Mouse (Mus musculus) A20 (cell line): ENCODE data around the gene 0610010F05Rik.

Experiments used
- DNase-seq: peaks from one replicate; pipeline ENCODE4 v3.0.0-alpha.2; 2011; ENCODE audit warnings: low read depth, low spot score

The 0610010F05Rik gene

DNA sequence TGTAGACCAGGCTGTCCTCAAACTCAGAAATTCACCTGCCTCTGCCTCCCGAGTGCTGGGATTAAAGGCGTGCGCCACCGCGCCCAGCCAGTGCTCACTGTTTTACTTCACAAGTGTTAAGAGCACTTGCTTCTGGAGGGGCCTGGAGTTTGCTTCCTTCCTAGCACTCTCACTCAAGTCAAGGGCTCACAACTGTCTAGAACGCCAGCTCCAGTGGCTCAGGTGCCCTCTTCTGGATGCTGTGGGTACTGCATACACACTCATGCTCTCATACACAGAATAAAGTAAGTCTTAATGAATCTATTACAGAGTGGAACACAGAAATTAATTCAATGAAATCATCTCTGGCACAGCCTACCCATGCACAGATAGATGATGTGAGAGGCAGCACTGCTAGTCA is 67.7 kb downstream of the 0610010F05Rik start:
- peak; percentile 82 for DNase-seq

DNA sequence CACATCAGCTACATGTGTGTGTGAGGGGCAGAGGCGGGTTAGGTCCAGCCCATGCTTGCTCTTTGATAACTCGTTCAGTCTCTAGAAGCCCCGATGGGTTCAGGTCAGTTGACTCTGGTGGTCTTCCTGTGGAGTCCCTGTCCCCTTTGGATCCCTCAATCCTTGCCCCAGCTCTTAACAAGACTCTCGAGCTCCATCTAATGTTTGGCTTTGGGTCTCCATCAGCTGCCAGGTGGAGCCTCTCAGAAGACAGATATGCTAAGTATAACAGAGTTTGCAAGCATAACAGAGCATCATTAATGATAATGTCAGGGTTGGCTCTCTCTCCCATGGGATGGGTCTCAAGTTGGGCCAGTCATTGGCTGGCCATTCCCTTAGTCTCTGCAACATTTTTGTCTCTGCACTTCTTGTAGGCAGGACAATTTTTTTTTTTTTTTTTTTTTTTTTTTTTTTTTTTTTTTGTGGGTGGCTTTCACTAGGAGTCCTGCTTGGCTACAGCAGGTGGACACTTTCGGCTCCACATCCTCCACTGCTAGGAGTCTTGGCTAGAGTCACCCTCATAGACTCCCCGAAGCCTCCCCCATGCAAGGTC is 76.3 kb downstream of the 0610010F05Rik start:
- DNase-seq, result peak; percentile 34

DNA sequence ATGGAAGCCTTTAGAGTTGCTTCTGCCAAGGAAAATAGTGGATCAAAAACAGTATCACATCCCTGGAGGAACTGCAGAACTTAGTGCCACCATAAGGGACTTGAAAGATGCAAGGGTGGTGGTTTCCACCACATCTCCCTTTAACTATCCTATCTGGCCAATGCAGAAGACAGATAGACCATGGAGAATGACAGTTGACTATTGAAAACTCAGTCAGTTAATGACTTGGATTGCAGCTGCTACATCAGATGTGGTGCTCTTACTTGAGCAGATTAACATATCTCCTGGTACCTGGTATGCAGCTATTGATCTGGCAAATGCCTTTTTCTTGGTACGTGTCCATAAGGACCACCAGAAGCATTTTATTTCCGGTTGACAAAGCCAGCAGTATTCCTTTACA is 96.0 kb downstream of the 0610010F05Rik start:
- DNase-seq, result no peak

DNA sequence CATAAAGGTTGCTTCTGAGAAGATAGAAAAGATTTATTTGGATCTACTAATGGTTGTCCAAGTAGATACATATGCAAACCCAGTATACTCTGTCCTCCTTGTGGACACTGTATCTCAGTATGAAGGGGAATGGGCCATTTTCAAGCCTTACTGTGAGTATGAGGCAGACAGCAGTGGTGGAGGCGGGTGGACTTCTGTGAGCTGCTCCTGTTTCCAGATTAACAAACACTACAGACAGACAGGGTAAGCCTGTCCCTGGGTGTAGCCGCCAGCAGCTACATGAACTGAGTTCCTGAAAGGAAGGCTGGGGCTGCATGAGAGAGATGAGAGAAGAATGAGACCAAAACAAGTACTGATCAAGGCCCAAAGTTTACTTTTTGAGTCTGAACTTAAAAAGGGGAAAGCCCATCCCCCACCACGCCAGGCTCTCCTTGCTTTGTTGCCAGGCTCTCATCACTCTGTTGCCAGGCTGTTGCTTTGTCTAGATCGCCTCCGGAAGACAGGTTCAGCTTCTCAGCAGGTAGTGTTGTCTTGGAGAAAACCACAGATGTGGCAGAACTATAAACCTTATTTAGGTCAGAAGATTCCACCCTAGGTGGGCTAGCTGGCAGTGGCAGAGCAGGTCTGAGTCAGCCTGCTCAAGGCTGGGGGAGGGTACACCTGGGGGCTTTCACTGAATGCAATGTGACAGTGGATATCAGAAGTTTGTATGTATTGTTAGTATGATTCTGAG is 112.8 kb downstream of the 0610010F05Rik start, which contains the start of gene 1700093K21Rik:
Gene 1700093K21Rik, minus strand, starts transcription at position 683 of the 733 bp plus-strand sequence.
- DNase-seq, result no peak

DNA sequence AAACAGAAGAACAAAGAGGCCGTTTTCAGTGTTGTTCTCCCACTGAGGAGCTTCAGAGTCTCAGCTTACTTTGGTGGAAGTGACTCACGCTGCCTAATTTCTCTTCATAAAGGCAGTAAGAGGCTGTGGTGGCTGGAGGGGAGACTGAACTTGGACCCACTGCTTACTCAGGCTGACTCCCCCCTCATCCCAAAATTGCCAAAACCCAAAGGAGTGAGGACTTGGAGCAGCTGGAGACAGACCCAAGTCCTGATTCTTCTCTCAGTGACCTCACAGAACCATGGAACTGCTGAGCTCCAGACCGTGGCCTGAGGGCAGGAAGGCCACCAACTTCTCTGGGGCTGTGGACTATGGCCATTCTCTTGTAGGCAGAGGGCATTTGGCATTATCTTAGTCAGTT is 114.5 kb downstream of the 0610010F05Rik start:
- DNase-seq, result no peak

DNA sequence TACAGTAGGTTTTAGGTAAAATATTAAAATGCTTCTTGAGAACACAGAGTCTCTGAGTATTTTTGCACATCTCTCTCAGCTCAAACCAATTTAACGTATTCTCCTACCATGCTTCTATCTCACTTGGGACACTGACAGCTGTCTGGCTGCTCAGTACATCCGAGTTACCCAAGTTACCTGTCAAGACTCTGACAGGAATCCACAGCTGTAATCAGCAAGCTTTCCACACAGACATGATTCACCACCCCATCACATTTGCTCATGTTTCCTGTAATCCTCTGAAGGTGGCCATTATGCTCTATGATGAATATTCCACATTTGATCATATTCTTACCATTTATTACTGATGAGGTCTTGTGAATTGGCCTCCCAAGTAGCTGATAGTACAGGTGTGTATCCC is 118.1 kb downstream of the 0610010F05Rik start:
- DNase-seq, result no peak
